Mouse (Mus musculus) heart, postnatal 25 days (tissue): ENCODE data around the gene Akr1a1. TPM values are rescaled to one million over a fixed set of nuclear protein-coding genes. Genes with fewer than 3 reads are reported as not detected.
A peak's percentile ranks its signal among the peaks of the same experiment; 100 is the strongest.
"Not testable (repeated sequence)": the region's sequence is repeated elsewhere in the genome, so short reads cannot be mapped to it uniquely, and the experiment has no call there.

ENCODE experiments used
- DNase-seq: peaks from one replicate; pipeline ENCODE4 v3.0.0; 2022; ENCODE audit warnings: low spot score
- intact Hi-C: fragments of 180-260 bp; cut with DNase I; formaldehyde crosslinking; loops from one replicate; pipeline ENCODE4 v1.15.1; 2025
- total RNA-seq, 2 experiments: library from RNA; stranded (reverse); gene quantifications; 2 replicates each; pipeline ENCODE4 v1.2.3; 2021

The Akr1a1 gene
- total RNA-seq, 2 experiments from 2014 or later = 277 to 278 TPM

DNA sequence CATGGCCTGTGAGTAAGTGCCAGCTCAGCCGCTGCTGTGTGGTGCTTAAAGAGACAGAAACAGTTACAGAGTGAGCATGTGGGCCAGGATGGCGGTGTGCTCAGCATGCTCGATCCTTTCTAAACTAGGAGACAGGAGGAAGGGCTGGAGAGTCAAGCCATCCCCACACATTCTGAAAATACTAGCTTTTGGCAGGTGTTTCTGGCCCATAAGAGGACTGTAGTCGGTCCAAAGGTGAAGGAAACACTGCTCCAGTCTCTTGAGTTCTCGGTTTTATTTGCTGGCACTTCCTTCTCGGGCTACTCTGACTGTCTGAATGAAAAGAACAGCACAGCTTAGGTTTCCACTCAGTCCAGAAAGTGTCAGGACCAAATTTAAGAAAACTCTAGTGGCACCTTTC lies 9.3 kb upstream of the Akr1a1 start:
- DNase-seq = no peak
- intact Hi-C loops = no loop called here

DNA sequence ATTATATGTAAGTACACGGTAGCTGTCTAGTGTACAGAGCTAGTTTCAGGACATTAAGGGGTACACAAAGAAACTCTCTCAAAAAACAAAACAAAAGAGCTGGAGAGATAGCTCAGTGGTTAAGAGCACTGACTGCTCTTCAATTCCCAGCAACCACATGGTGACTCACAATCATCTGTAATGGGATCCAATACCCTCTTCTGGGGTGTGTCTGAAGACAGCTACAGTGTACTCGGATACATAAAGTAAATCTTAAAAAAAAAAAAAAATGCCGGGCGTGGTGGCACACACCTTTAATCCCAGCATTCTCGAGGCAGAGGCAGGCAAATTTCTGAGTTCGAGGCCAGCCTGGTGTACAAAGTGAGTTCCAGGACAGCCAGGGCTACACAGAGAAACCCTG lies 8.4 kb upstream of the Akr1a1 start:
- intact Hi-C loops, DNase-seq: not testable (repeated sequence)

- intact Hi-C loops = no loop called here
- no peak for DNase-seq
These were observed 8.0 kb upstream of the Akr1a1 start for GRCm38 (mm10) chr4:116659474-116659873.

DNA sequence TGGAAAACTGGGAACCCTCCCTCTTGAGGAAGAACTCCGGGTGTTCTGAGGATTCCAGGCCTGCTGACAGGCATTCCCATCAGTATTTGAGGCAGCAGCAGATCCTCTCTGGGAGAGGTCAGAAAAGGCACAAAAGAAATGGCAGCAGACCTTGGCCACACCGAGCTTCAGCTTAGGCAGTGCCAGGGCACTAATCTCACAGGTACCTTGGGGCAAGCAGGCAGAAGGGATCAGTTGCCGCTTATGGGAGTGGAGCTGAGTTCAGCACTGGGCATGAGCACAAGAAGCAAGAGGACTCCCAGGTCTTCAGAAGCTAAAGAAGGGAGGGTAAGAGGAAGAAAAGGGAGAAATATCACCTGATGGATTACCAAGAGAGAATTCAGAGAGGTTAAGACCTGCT lies 6.5 kb upstream of the Akr1a1 start:
- intact Hi-C loops = no loop called here
- DNase-seq = no peak

DNA sequence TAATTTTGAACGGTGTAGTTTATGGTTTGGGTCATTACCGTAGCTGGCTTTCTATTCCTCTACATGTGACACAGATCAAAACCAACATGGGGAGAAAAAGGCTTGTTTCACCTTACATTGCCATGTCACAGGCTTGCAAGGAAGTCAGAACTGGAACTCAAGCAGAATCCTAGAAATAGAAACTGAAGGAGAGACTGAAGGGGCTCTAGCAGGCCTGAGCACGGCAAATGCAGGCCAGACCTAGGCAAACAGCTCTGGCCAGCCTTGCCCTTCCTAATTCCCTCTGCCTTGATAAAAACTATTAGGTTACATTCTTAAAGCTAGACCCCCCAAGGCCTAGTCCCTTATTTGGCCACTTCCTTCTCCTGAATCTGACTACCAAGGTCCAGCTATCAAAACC lies 4.2 kb upstream of the Akr1a1 start:
- intact Hi-C loops = no loop called here
- DNase-seq = no peak

GRCm38 (mm10) chr4:116655100-116655499 lies 3.6 kb upstream of the Akr1a1 start:
- no peak for DNase-seq

GRCm38 (mm10) chr4:116653228-116653627 lies 1.7 kb upstream of the Akr1a1 start:
- intact Hi-C loops = loop anchor here (5.0 kb wide), 1 partner anchor 34 kb away; the partner anchor contains the start of gene Prdx1
- no peak for DNase-seq

More at GRCm38 (mm10) chr4:116655100-116655499, 3.6 kb upstream of the Akr1a1 start:
- intact Hi-C loops = no loop called here

- no peak for DNase-seq
- intact Hi-C loops = loop anchor here (5.0 kb wide), 1 partner anchor 36 kb away; the partner anchor contains the start of gene Prdx1
These were observed 286 bp upstream of the Akr1a1 start for GRCm38 (mm10) chr4:116651797-116652135.

GRCm38 (mm10) chr4:116650365-116650764 lies 1.1 kb downstream of the Akr1a1 start:
- intact Hi-C loops = loop anchor here (5.0 kb wide), 1 partner anchor 37 kb away; the partner anchor contains the start of gene Prdx1
- DNase-seq = no peak

DNA sequence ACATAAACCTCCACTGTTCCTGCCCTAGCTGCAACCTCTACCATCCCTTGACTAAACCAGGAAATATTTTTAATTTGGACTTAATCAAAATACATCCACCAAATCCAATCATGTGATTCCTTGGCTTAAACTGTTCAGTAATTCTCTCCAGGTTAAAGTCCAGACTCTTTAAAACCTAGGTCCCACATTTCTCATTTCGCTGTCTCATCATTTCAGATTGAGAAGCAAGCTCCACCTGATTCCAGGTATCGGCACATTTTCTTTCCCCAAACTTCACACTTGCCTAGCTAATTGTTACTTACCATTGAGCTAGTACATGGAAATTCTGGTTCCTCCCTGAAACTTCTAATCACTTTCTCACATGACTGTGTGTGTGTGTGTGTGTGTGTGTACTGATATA lies 2.1 kb downstream of the Akr1a1 start:
- intact Hi-C loops = loop anchor here (5.0 to 10.0 kb wide), 2 partner anchors 53 to 135 kb away; no protein-coding TSS in a partner anchor
- no peak for DNase-seq

DNA sequence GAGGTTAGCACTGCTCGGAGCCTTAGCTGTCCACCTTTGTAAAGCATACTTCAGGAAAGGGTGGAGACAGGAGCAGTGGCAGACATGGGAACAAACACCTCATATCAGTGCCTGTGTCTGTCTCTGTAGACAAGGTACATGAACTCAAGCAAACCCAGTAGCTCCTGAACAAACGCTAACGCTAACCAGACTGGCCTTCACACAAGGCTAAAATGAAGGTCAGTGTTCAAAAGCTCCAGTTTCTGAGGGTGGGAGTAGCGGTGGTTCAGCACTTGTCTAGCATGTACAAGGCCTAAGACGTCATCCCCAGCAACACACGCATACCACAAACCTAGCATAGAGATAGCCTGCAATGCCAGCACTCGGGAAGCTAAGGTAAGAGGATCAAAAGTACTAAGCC lies 5.9 kb downstream of the Akr1a1 start:
- intact Hi-C loops = loop anchor here (5.0 to 10.0 kb wide), 2 partner anchors 57 to 139 kb away; no protein-coding TSS in a partner anchor
- no peak for DNase-seq

DNA sequence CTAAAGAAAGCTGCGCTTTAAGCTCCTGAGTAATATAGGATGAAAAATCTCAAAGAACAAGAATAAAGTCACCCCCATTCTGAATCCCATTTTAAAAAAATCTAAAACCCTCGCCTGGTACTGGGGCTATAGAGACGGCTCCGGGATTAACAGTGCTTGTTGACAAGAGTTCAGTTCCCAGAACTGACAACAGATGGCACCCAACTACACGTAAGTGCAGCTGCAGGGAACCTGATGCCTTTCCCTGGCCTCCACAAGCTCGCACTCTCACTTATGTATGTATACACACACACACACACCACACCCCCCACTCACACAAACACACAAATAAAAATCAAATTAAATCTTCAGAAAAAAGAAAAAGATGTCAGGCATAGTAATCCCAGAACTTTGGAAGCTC lies 7.2 kb downstream of the Akr1a1 start:
- intact Hi-C loops = loop anchor here (10.0 kb wide), 1 partner anchor 140 kb away; no protein-coding TSS in a partner anchor
- no peak for DNase-seq

- intact Hi-C loops = loop anchor here (10.0 kb wide), 1 partner anchor 143 kb away; no protein-coding TSS in a partner anchor
- DNase-seq = no peak
These were observed 9.4 kb downstream of the Akr1a1 start for GRCm38 (mm10) chr4:116642071-116642470.

DNA sequence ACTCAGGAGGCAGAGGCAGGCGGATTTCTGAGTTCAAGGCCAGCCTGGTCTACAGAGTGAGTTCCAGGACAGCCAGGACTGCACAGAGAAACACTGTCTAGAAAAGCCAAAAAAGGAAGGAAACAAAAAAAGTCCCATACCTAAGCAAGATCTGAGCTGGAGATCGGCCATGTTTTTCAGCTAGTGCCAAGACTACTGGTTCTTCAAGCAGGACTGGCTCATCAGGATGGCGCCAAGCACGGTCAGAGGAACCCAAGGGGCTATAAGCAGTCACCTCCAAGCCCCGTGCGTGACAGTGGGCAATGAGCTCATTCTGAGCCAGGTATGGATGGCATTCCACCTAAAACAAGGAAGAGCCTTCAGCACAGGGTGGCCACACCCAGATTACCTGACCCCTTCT lies 12.7 kb downstream of the Akr1a1 start:
- intact Hi-C loops = no loop called here
- no peak for DNase-seq

GRCm38 (mm10) chr4:116635197-116635596 lies 16.3 kb downstream of the Akr1a1 start:
- intact Hi-C loops = no loop called here
- no peak for DNase-seq

GRCm38 (mm10) chr4:116627722-116628662 lies 23.5 kb downstream of the Akr1a1 start, which contains the start of gene Nasp:
TSS of gene Nasp (minus strand) at chr4:116627941.
- DNase-seq = peak; percentile 68
- intact Hi-C loops = no loop called here

- intact Hi-C loops = no loop called here
- DNase-seq = peak; percentile 84
These were observed 24.1 kb downstream of the Akr1a1 start for GRCm38 (mm10) chr4:116627359-116627716.

DNA sequence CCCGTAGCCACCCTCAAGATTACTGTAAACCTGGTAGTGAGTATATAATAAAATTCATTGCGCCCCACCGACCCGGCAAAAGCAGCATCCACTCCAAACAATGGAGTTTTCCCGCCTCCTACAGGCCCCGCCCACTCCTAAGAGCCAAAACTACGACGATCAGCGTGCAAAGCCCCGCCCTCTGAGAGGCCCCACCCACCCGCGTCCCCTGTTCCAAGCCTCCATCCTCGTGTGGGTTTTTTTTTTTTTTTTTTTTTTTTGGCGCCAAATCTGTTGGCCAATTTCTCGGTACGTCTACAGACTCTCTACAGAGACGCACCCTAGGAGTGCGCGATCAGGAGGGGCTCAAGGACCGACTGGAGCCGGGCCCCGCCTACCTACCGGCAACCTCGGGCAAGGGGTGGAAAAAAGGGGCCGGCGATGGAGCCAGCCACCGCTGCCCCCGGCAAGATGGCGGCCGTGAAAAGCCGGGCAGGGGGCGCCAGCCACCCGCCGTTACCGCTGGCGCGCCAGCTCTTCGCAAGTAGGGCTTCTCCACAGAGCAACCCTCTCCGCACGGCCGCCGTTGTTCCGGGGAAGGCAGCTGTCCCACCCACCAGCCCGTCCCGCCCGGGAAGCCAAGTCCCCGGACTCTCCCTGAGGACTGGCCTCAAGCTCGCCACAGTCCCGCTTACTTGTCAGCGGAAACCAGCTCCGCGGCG lies 24.7 kb downstream of the Akr1a1 start:
- intact Hi-C loops = no loop called here

GRCm38 (mm10) chr4:116624831-116625230 lies 26.6 kb downstream of the Akr1a1 start:
- intact Hi-C loops = no loop called here
- DNase-seq = no peak

More for the DNA sequence above, 24.7 kb downstream of the Akr1a1 start:
- DNase-seq = peak; percentile 49

DNA sequence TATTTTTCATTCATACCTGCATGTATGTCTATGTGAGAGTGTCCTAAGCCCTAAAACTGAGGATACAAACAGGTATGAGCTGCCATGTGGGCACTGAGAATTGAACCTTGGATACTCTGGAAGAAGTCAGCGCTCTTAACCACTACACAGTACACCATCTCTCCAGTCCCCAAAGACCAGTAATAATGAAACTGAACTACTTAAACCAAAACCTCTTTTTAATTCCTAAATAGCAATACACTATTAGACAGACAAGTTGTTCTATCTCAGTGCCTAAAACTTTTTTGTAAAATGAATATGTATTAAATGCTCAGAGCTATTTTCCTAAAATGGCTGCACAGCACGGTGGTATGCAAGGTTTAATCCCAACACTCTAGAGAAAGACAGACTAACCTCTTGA lies 36.2 kb downstream of the Akr1a1 start:
- no peak for DNase-seq
- intact Hi-C loops = no loop called here

DNA sequence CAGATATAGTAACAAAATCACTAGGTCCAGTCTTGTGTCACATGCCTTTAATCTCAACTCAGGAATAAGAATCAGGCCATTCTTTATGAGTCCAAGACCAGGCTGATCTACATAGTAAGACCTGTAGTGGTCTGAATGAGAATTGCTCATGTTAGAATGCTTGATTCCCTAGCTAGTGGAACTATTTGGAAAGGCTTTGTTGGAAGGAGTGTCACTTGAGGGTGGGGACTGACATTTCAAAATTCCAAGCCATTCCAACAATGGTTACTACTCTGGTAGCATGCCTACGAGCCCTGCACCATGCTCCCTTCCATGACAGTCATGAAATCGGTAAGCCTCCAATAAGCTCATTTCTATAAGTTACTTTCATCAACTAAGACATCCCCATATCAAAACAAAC lies 38.9 kb downstream of the Akr1a1 start:
- DNase-seq = no peak
- intact Hi-C loops = no loop called here
